Mouse (Mus musculus) heart, adult 11 months (tissue): Measurements from ENCODE around the gene Itm2c.

ENCODE experiments used
- DNase-seq: peaks from one replicate; pipeline ENCODE4 v3.0.0; 2022

The Itm2c gene

DNA sequence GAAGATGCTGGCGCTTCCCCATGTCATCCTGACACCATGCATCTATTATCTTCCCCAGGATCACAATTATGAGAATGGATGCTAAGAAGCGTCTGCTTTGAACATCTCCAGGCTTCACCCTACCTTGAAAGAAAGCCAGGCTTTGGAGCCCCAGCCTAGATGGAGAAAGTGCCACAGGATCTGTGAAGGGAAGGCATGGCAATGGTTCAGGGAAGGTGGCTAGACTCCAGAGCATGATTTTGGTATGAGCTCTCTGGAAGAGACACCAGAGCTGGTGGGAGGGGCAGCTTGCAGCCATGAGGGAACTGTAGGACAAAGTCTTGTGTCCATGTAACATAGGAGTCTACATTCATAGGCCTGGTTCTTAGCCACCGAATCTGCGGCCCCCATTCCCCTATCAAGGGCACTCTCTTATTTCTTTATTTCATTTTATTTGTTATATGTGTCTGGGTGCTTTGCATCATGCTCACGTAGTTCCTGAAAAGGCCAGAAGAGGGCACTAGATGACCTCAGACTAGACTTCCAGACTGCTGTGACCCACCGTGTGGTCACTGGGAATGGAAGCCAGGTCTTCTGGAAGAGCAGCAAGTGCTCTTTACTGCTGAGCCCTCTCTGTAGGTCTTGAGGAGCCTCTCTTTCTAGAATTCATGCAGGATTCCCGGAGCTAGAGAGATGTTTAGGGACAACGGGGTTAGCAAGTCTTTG is 41.2 kb downstream of the Itm2c start:
- no peak for DNase-seq

- no peak for DNase-seq
These were observed 42.2 kb downstream of the Itm2c start for GRCm38 (mm10) chr1:85936265-85936664.

DNA sequence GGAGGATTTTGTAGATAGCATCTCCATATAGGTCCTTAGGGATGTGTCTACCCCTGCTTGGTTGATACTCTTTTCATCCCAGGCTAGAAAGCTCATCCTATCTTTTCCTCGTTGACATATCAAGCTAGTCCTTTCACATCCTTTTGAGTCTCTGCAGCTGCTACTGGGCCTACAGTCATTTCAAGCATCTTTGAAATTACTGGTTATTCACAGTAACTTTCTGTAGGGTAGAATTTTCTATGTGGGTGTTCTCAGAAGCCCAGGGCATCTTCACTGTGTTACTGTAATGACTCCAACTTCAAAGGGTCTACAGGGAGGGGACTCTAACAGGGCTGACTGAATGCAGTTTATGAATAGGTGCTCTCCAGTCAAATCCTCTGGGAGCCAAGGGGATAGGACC is 43.2 kb downstream of the Itm2c start:
- DNase-seq: no peak

DNA sequence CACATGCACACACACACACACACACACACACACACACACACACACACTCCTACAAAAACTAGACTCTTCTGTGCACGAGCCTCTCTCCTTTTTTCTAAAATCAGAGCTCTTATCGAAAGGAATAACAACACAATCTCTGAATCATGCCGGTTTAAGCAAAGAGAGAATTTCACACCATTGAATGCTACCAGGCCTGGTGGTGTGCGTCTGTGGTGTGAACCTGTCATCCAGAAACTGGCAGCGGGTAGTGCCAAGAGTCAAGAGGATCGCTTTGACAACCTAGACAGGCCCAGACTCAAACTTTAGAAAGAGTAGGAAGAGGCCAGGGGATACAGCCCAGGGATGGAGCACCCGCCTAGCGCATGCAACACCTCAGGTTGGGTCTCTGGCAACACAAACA is 48.2 kb downstream of the Itm2c start:
- DNase-seq: no peak

DNA sequence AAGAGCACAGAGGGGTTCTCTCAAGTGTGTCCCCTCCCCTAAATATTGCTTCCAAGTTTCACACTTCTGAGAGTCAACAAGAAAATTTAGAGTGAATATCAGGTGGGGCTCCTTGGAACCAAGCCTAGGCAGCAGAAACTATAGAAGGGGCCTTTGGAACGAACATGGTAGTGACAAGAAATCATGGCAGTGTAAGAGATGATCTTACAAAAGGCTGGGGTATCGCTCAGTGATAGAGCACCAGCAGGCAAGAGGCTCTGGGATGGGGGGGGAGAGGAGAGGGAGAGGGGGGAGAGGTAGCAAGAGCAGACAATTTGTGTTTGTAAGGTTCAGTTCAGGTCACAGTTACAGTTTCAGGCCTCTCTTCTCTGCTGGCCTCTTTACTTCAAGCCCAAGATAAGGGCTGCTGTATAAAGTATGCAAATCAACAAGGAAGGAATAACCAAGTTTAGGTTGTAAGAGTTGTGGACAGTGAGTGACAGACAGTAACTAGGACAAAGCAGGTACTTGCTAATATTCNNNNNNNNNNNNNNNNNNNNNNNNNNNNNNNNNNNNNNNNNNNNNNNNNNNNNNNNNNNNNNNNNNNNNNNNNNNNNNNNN is 55.1 kb downstream of the Itm2c start:
- DNase-seq: no peak

GRCm38 (mm10) chr1:85955150-85955549 is 61.1 kb downstream of the Itm2c start:
- no peak for DNase-seq

DNA sequence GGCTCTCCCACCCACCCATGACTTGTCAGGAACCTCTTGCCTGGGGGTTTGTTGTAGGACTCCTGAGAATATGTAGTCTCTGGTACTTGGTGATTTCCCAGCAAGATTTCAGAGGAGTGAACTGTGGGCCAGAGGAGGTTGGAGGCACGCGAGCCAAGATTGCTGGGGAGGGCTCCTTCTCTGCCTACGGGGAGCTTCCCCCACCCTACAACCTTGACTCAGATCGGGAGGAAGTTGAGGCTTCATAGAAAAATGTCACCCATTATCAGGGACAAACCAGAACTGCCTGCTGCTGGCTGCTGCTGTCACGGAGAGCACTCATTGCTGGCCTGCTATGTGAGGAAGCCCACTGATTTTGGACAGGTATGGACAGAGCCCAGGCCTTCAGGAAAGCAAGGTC is 63.2 kb downstream of the Itm2c start:
- DNase-seq: no peak

- no peak for DNase-seq
These were observed 64.0 kb downstream of the Itm2c start for GRCm38 (mm10) chr1:85957942-85958619.
